Mouse (Mus musculus) thymus, postnatal 36 days (tissue): Measurements from ENCODE around the gene Dnase1l2.

Source experiments
- DNase-seq, 2 experiments: peaks; one replicate each; pipeline ENCODE4 v3.0.0; 2022; ENCODE audit warnings: mixed read lengths in 2 of 2

The Dnase1l2 gene

GRCm38 (mm10) chr17:24442632-24443155 lies at the start of gene Dnase1l2:
Gene Dnase1l2, minus strand, starts transcription at chr17:24443105.
- no peak for DNase-seq

GRCm38 (mm10) chr17:24490399-24490798 lies 47.5 kb upstream of the Dnase1l2 start:
- no peak for DNase-seq

GRCm38 (mm10) chr17:24489265-24490030 lies 46.5 kb upstream of the Dnase1l2 start:
- no peak for DNase-seq

GRCm38 (mm10) chr17:24488662-24489264 lies 45.9 kb upstream of the Dnase1l2 start:
- DNase-seq = peak in 1 of 2 experiments; percentile 16

- DNase-seq = no peak
Observed at GRCm38 (mm10) chr17:24488186-24488661, 45.3 kb upstream of the Dnase1l2 start, which contains the start of gene Caskin1. Gene Caskin1, plus strand, starts transcription at chr17:24488601.

GRCm38 (mm10) chr17:24485090-24485860 lies 42.4 kb upstream of the Dnase1l2 start:
- DNase-seq = peak in 1 of 2 experiments; percentile 26

GRCm38 (mm10) chr17:24483495-24483894 lies 40.6 kb upstream of the Dnase1l2 start:
- no peak for DNase-seq

GRCm38 (mm10) chr17:24481027-24481815 lies 38.3 kb upstream of the Dnase1l2 start:
- no peak for DNase-seq

- DNase-seq = no peak
Observed at GRCm38 (mm10) chr17:24480201-24480826, 37.4 kb upstream of the Dnase1l2 start.

GRCm38 (mm10) chr17:24479431-24479830 lies 36.5 kb upstream of the Dnase1l2 start:
- DNase-seq = no peak

- DNase-seq = peak; percentile 96 to 97
Observed at GRCm38 (mm10) chr17:24478663-24479380, 35.9 kb upstream of the Dnase1l2 start, which contains the start of gene Mlst8. Gene Mlst8, minus strand, starts transcription at chr17:24479078.

GRCm38 (mm10) chr17:24477985-24478600 lies 35.2 kb upstream of the Dnase1l2 start:
- no peak for DNase-seq

GRCm38 (mm10) chr17:24477053-24477984 lies 34.4 kb upstream of the Dnase1l2 start:
- no peak for DNase-seq

- no peak for DNase-seq
Observed at GRCm38 (mm10) chr17:24476022-24476776, 33.3 kb upstream of the Dnase1l2 start.

- no peak for DNase-seq
Observed at GRCm38 (mm10) chr17:24475586-24475985, 32.7 kb upstream of the Dnase1l2 start.

GRCm38 (mm10) chr17:24474557-24474956 lies 31.7 kb upstream of the Dnase1l2 start:
- no peak for DNase-seq

- DNase-seq = no peak
Observed at GRCm38 (mm10) chr17:24473612-24474275, 30.8 kb upstream of the Dnase1l2 start, which contains the start of gene Bricd5. Gene Bricd5, plus strand, starts transcription at chr17:24473884.

- no peak for DNase-seq
Observed at GRCm38 (mm10) chr17:24472512-24472911, 29.6 kb upstream of the Dnase1l2 start.
